Mouse (Mus musculus): ENCODE results near the gene Mtmr2. TPM values are rescaled to one million over a fixed set of nuclear protein-coding genes. Genes with fewer than 3 reads are reported as not detected.

Gene Mtmr2
- polyA plus RNA-seq, 2 experiments = 27.3 to 74.0 TPM

GRCm38 (mm10) chr9:13804480-13804879, 56.3 kb downstream of the Mtmr2 start:
- Histone ChIP-seq H3K36me3 (ENCODE audit: control insufficient read depth, insufficient read depth, low read length) (peaks cover 74% of the 10 kb centered on the region), H3K27ac (replicated peaks; ENCODE audit: low read depth, low read length) (no peak overlapping the region), H3K9me3 (ENCODE audit: control insufficient read depth, low read length) (no peaks in the 10 kb centered on the region), H3K4me1 (ENCODE audit: control insufficient read depth, insufficient read depth, low read length) (no peaks in the 10 kb centered on the region), H3K9ac (ENCODE audit: low read depth, low read length, severe bottlenecking) (no peak overlapping the region), H3K4me2 (replicated peaks; ENCODE audit: low read depth, low read length, severe bottlenecking) (no peak overlapping the region), H3K4me3 (replicated peaks; ENCODE audit: low read length) (no peak overlapping the region), H3K27me3 (ENCODE audit: control insufficient read depth, insufficient read depth, low read length) (no peaks in the 10 kb centered on the region)
- ATAC-seq (ENCODE audit: low FRiP score, low read depth) (no peak), DNase-seq (ENCODE audit: low spot score) (no peak)
- whole genome bisulfite sequencing = 87% methylated on average over 1 of the region's 1 CpGs
- TF ChIP-seq POLR2A (IDR thresholded peaks at IDR 0.05; ENCODE audit: borderline replicate concordance, extremely low read depth, insufficient read depth, insufficient read length) = no peak

- WGBS = 92% methylated on average over 7 of the region's 7 CpGs
- ATAC-seq (ENCODE audit: low FRiP score, low read depth) = no peak
- H3K36me3 ChIP-seq (ENCODE audit: control insufficient read depth, insufficient read depth, low read length) = peaks cover 84% of the 10 kb centered on the region
These were observed 58.6 kb downstream of the Mtmr2 start for GRCm38 (mm10) chr9:13806854-13807253.

GRCm38 (mm10) chr9:13807657-13808056, 59.4 kb downstream of the Mtmr2 start:
- Histone ChIP-seq H3K4me3 (replicated peaks; ENCODE audit: low read length) (no peak overlapping the region), H3K27me3 (ENCODE audit: control insufficient read depth, insufficient read depth, low read length) (no peaks in the 10 kb centered on the region), H3K4me1 (ENCODE audit: control insufficient read depth, insufficient read depth, low read length) (no peaks in the 10 kb centered on the region), H3K9ac (ENCODE audit: low read depth, low read length, severe bottlenecking) (no peak overlapping the region), H3K27ac (replicated peaks; ENCODE audit: low read depth, low read length) (no peak overlapping the region), H3K36me3 (ENCODE audit: control insufficient read depth, insufficient read depth, low read length) (peaks cover 84% of the 10 kb centered on the region), H3K4me2 (replicated peaks; ENCODE audit: low read depth, low read length, severe bottlenecking) (no peak overlapping the region), H3K9me3 (ENCODE audit: control insufficient read depth, low read length) (no peaks in the 10 kb centered on the region)
- no peak for DNase-seq (ENCODE audit: low spot score)
- no peak for TF ChIP-seq POLR2A (IDR thresholded peaks at IDR 0.05; ENCODE audit: borderline replicate concordance, extremely low read depth, insufficient read depth, insufficient read length)
- ATAC-seq (ENCODE audit: low FRiP score, low read depth) = no peak
- 92% methylated on average over 5 of the region's 5 CpGs for WGBS

More at GRCm38 (mm10) chr9:13806854-13807253, 58.6 kb downstream of the Mtmr2 start:
- no peak for DNase-seq (ENCODE audit: low spot score)
- Histone ChIP-seq H3K4me2 (replicated peaks; ENCODE audit: low read depth, low read length, severe bottlenecking) (no peak overlapping the region), H3K9me3 (ENCODE audit: control insufficient read depth, low read length) (no peaks in the 10 kb centered on the region), H3K9ac (ENCODE audit: low read depth, low read length, severe bottlenecking) (no peak overlapping the region), H3K27me3 (ENCODE audit: control insufficient read depth, insufficient read depth, low read length) (no peaks in the 10 kb centered on the region), H3K4me1 (ENCODE audit: control insufficient read depth, insufficient read depth, low read length) (no peaks in the 10 kb centered on the region), H3K4me3 (replicated peaks; ENCODE audit: low read length) (no peak overlapping the region), H3K27ac (replicated peaks; ENCODE audit: low read depth, low read length) (no peak overlapping the region)
- no peak for TF ChIP-seq POLR2A (IDR thresholded peaks at IDR 0.05; ENCODE audit: borderline replicate concordance, extremely low read depth, insufficient read depth, insufficient read length)

GRCm38 (mm10) chr9:13809937-13810336, 61.7 kb downstream of the Mtmr2 start:
- ATAC-seq (ENCODE audit: low FRiP score, low read depth) = no peak
- Histone ChIP-seq H3K9me3 (ENCODE audit: control insufficient read depth, low read length) (no peaks in the 10 kb centered on the region), H3K4me1 (ENCODE audit: control insufficient read depth, insufficient read depth, low read length) (no peaks in the 10 kb centered on the region), H3K4me3 (replicated peaks; ENCODE audit: low read length) (no peak overlapping the region), H3K9ac (ENCODE audit: low read depth, low read length, severe bottlenecking) (no peak overlapping the region), H3K4me2 (replicated peaks; ENCODE audit: low read depth, low read length, severe bottlenecking) (no peak overlapping the region), H3K27ac (replicated peaks; ENCODE audit: low read depth, low read length) (no peak overlapping the region), H3K36me3 (ENCODE audit: control insufficient read depth, insufficient read depth, low read length) (peaks cover 85% of the 10 kb centered on the region), H3K27me3 (ENCODE audit: control insufficient read depth, insufficient read depth, low read length) (no peaks in the 10 kb centered on the region)
- no peak for TF ChIP-seq POLR2A (IDR thresholded peaks at IDR 0.05; ENCODE audit: borderline replicate concordance, extremely low read depth, insufficient read depth, insufficient read length)
- no peak for DNase-seq (ENCODE audit: low spot score)

- no peaks in the 10 kb centered on the region for H3K4me1 ChIP-seq (ENCODE audit: control insufficient read depth, insufficient read depth, low read length)
- no peak for TF ChIP-seq POLR2A (IDR thresholded peaks at IDR 0.05; ENCODE audit: borderline replicate concordance, extremely low read depth, insufficient read depth, insufficient read length)
- no peak overlapping the region for H3K4me2 ChIP-seq (replicated peaks; ENCODE audit: low read depth, low read length, severe bottlenecking)
- no peaks in the 10 kb centered on the region for H3K9me3 ChIP-seq (ENCODE audit: control insufficient read depth, low read length)
- DNase-seq (ENCODE audit: low spot score) = no peak
- no peak overlapping the region for H3K4me3 ChIP-seq (replicated peaks; ENCODE audit: low read length)
- no peak overlapping the region for H3K9ac ChIP-seq (ENCODE audit: low read depth, low read length, severe bottlenecking)
- H3K27ac ChIP-seq (replicated peaks; ENCODE audit: low read depth, low read length) = no peak overlapping the region
- no peak for ATAC-seq (ENCODE audit: low FRiP score, low read depth)
- WGBS = 91% methylated on average over 9 of the region's 9 CpGs
- peaks cover 76% of the 10 kb centered on the region for H3K36me3 ChIP-seq (ENCODE audit: control insufficient read depth, insufficient read depth, low read length)
- no peaks in the 10 kb centered on the region for H3K27me3 ChIP-seq (ENCODE audit: control insufficient read depth, insufficient read depth, low read length)
These were observed 70.2 kb downstream of the Mtmr2 start for GRCm38 (mm10) chr9:13818369-13818768.

- no peak overlapping the region for H3K27ac ChIP-seq (replicated peaks; ENCODE audit: low read depth, low read length)
- no peak for TF ChIP-seq POLR2A (IDR thresholded peaks at IDR 0.05; ENCODE audit: borderline replicate concordance, extremely low read depth, insufficient read depth, insufficient read length)
- peaks cover 54% of the 10 kb centered on the region for H3K36me3 ChIP-seq (ENCODE audit: control insufficient read depth, insufficient read depth, low read length)
- no peak overlapping the region for H3K4me2 ChIP-seq (replicated peaks; ENCODE audit: low read depth, low read length, severe bottlenecking)
- no peak overlapping the region for H3K4me3 ChIP-seq (replicated peaks; ENCODE audit: low read length)
- H3K27me3 ChIP-seq (ENCODE audit: control insufficient read depth, insufficient read depth, low read length) = no peaks in the 10 kb centered on the region
- H3K9ac ChIP-seq (ENCODE audit: low read depth, low read length, severe bottlenecking) = no peak overlapping the region
- no peak for ATAC-seq (ENCODE audit: low FRiP score, low read depth)
- peaks cover 10% of the 10 kb centered on the region for H3K4me1 ChIP-seq (ENCODE audit: control insufficient read depth, insufficient read depth, low read length)
- H3K9me3 ChIP-seq (ENCODE audit: control insufficient read depth, low read length) = no peaks in the 10 kb centered on the region
- WGBS = 92% methylated on average over 3 of the region's 3 CpGs
- DNase-seq (ENCODE audit: low spot score) = no peak
These were observed 72.6 kb downstream of the Mtmr2 start for GRCm38 (mm10) chr9:13820774-13821173.
